Mouse (Mus musculus) left cerebral cortex, adult 2 months (tissue): ENCODE data around the gene Znrf1. TPM values are rescaled to one million over a fixed set of nuclear protein-coding genes. Genes with fewer than 3 reads are reported as not detected.
A peak's percentile ranks its signal among the peaks of the same experiment; 100 is the strongest.

Experiments
- DNase-seq, 2 experiments: peaks; one replicate each; pipeline ENCODE4 v3.0.0; 2021 to 2022; ENCODE audit warnings: low spot score in 2 of 2, mixed read lengths in 1 of 2; ENCODE audit errors: extremely low spot score in 1 of 2
- H3K27ac ChIP-seq: fragments of 200-600 bp; 2 replicates; pipeline ENCODE4 v1.8.1; 2022
- H3K4me3 ChIP-seq: fragments of 200-600 bp; 2 replicates; pipeline ENCODE4 v1.8.1; 2022
- CTCF ChIP-seq: fragments of 200-600 bp; IDR thresholded peaks from 2 replicates; pipeline ENCODE4 v1.8.1; 2022; ENCODE audit warnings: antibody characterized with exemption, mild to moderate bottlenecking, moderate library complexity
- intact Hi-C: fragments of 180-260 bp; cut with DNase I; formaldehyde crosslinking; loops from one replicate; pipeline ENCODE4 v1.15.1; 2025
- total RNA-seq, 2 experiments: library from RNA; stranded (reverse); gene quantifications; 2 replicates each; pipeline ENCODE4 v1.2.3; 2021

Gene Znrf1
- total RNA-seq, 2 experiments from 2014 or later, result 166 to 171 TPM

- no peak for TF ChIP-seq CTCF
- no peak for DNase-seq
- Histone ChIP-seq H3K4me3 (no peak overlapping the region), H3K27ac (no peak overlapping the region)
- intact Hi-C loops, result no loop called here
Observed at GRCm38 (mm10) chr8:111512941-111513340, 23.0 kb upstream of the Znrf1 start.

GRCm38 (mm10) chr8:111513446-111513845 lies 22.5 kb upstream of the Znrf1 start:
- intact Hi-C loops, result no loop called here
- H3K4me3 ChIP-seq, result no peak overlapping the region
- H3K27ac ChIP-seq, result no peak overlapping the region
- DNase-seq, result no peak
- no peak for TF ChIP-seq CTCF

GRCm38 (mm10) chr8:111516451-111517035 lies 19.4 kb upstream of the Znrf1 start:
- no peak overlapping the region for H3K27ac ChIP-seq
- intact Hi-C loops, result no loop called here
- no peak for DNase-seq
- TF ChIP-seq CTCF, result no peak
- no peak overlapping the region for H3K4me3 ChIP-seq

GRCm38 (mm10) chr8:111517466-111517865 lies 18.4 kb upstream of the Znrf1 start:
- DNase-seq, result no peak
- Histone ChIP-seq H3K27ac (no peak overlapping the region), H3K4me3 (no peak overlapping the region)
- no peak for TF ChIP-seq CTCF
- intact Hi-C loops, result no loop called here

GRCm38 (mm10) chr8:111521713-111522429 lies 14.0 kb upstream of the Znrf1 start, which contains the start of gene Wdr59:
Gene Wdr59 (minus strand): TSS chr8:111522092.
- TF ChIP-seq CTCF, result peak; percentile 15
- Histone ChIP-seq H3K27ac (peak within 1 kb of the TSS; percentile 90), H3K4me3 (peak within 1 kb of the TSS; percentile 74)
- peak; percentile 92 to 95 for DNase-seq
- intact Hi-C loops, result no loop called here

GRCm38 (mm10) chr8:111526403-111527024 lies 9.4 kb upstream of the Znrf1 start:
- TF ChIP-seq CTCF, result no peak
- intact Hi-C loops, result no loop called here

GRCm38 (mm10) chr8:111527149-111527548 lies 8.7 kb upstream of the Znrf1 start:
- TF ChIP-seq CTCF, result no peak
- no peak for DNase-seq
- H3K27ac ChIP-seq, result no peak overlapping the region
- H3K4me3 ChIP-seq, result no peak overlapping the region
- intact Hi-C loops, result no loop called here

More at GRCm38 (mm10) chr8:111526403-111527024, 9.4 kb upstream of the Znrf1 start:
- Histone ChIP-seq H3K27ac (no peak overlapping the region), H3K4me3 (no peak overlapping the region)
- DNase-seq, result no peak

GRCm38 (mm10) chr8:111528071-111528470 lies 7.8 kb upstream of the Znrf1 start:
- TF ChIP-seq CTCF, result no peak
- DNase-seq, result no peak
- no peak overlapping the region for H3K27ac ChIP-seq
- intact Hi-C loops, result no loop called here
- H3K4me3 ChIP-seq, result no peak overlapping the region

- intact Hi-C loops, result no loop called here
- Histone ChIP-seq H3K27ac (no peak overlapping the region), H3K4me3 (no peak overlapping the region)
- DNase-seq, result no peak
- TF ChIP-seq CTCF, result no peak
Observed at GRCm38 (mm10) chr8:111531191-111531590, 4.7 kb upstream of the Znrf1 start.

- intact Hi-C loops, result no loop called here
- DNase-seq, result no peak
- Histone ChIP-seq H3K4me3 (no peak overlapping the region), H3K27ac (no peak overlapping the region)
- TF ChIP-seq CTCF, result no peak
Observed at GRCm38 (mm10) chr8:111531621-111532020, 4.3 kb upstream of the Znrf1 start.

GRCm38 (mm10) chr8:111533503-111533902 lies 2.4 kb upstream of the Znrf1 start:
- Histone ChIP-seq H3K27ac (no peak overlapping the region), H3K4me3 (no peak overlapping the region)
- TF ChIP-seq CTCF, result no peak
- intact Hi-C loops, result no loop called here
- no peak for DNase-seq

GRCm38 (mm10) chr8:111535491-111535890 lies 406 bp upstream of the Znrf1 start:
- no peak for TF ChIP-seq CTCF
- DNase-seq, result no peak
- Histone ChIP-seq H3K27ac (no peak overlapping the region), H3K4me3 (no peak overlapping the region)
- intact Hi-C loops, result loop anchor here (5.0 kb wide), 3 partner anchors 42 to 107 kb away; partner anchors contain the start of gene Zfp1
